Mouse (Mus musculus) kidney, embryonic 16.5 days (tissue): Measurements from ENCODE around the gene Tnfrsf14. TPM values are rescaled to one million over a fixed set of nuclear protein-coding genes. Genes with fewer than 3 reads are reported as not detected.

Experiments
- ATAC-seq: fragments of 200-750 bp; cut with Nextera tagmentation; 2 replicates; pipeline ENCODE4 v1.8.0; 2017; ENCODE audit warnings: moderate TSS enrichment; ENCODE audit not compliant: low FRiP score, low TSS enrichment
- H3K27ac ChIP-seq: fragments of 300-500 bp; sonication (generic); 2 replicates; pipeline ENCODE4 v1.5.1; 2014; ENCODE audit warnings: low read length
- H3K27me3 ChIP-seq: fragments of 300-500 bp; sonication (generic); 2 replicates; pipeline ENCODE4 v1.6.1; 2014; ENCODE audit warnings: low read length, control low read depth, mixed read lengths; ENCODE audit not compliant: insufficient read depth
- H3K36me3 ChIP-seq: fragments of 300-500 bp; sonication (generic); 2 replicates; pipeline ENCODE4 v1.6.1; 2014; ENCODE audit warnings: low read length, control low read depth, mixed read lengths; ENCODE audit not compliant: insufficient read depth
- H3K4me1 ChIP-seq: fragments of 300-500 bp; sonication (generic); 2 replicates; pipeline ENCODE4 v1.6.1; 2014; ENCODE audit warnings: low read length, control low read depth, mixed read lengths; ENCODE audit not compliant: insufficient read depth
- H3K4me2 ChIP-seq: fragments of 300-500 bp; sonication (generic); replicated peaks from 2 replicates; pipeline ENCODE4 v1.6.1; 2014; ENCODE audit warnings: low read depth, low read length
- H3K4me3 ChIP-seq: fragments of 300-500 bp; sonication (generic); 2 replicates; pipeline ENCODE4 v1.5.1; 2014; ENCODE audit warnings: mild to moderate bottlenecking, low read length
- H3K9ac ChIP-seq: fragments of 300-500 bp; sonication (generic); replicated peaks from 2 replicates; pipeline ENCODE4 v1.6.1; 2014; ENCODE audit warnings: low read length
- H3K9me3 ChIP-seq: fragments of 300-500 bp; sonication (generic); 2 replicates; pipeline ENCODE4 v1.6.1; 2016; ENCODE audit warnings: low read length, control low read depth
- WGBS: fragments of 180-500 bp; shearing (Covaris S2); extraction: QIAGEN DNeasy Blood & Tissue Kit; methylation state at CpG from one replicate; pipeline ENCODE4 v1.1.7; 2014; 5-methylcytosine and 5-hydroxymethylcytosine counted together
- polyA plus RNA-seq: library from polyadenylated mRNA; unstranded; fragments of >200 nt; fragmentation: Nextera tagmentation; extraction: Ambion mirVana; gene quantifications from 2 replicates; pipeline ENCODE4 v1.2.1, GENCODE M21; 2015

Gene Tnfrsf14
- polyA plus RNA-seq, 1 experiment from 2014 or later, result 0.74 TPM

DNA sequence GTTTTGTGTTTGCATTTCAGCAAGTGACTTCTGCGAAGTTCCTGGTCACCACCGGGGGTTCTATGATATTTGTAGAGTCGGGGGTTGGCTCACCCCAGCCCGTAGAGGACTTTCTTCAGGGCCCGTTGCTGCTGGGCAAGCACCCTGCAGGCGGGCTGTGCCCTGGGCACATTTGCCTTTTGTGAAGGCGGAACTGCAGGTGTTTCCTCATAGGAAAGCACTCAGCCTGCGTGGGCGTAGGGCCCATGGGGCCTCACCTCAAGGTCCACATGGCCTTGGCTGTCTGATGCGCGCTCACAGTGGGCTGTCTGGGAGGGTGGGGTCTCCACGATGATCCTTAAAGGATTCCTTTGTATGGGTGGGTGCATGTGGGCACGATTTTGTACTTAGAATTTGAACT, 33.5 kb upstream of the Tnfrsf14 start:
- H3K9me3 ChIP-seq, result no peaks in the 10 kb centered on the region
- no peak overlapping the region for H3K27ac ChIP-seq
- WGBS, result 23% methylated on average over 13 of the region's 13 CpGs
- H3K4me3 ChIP-seq, result peak overlapping the region; percentile 46
- H3K4me1 ChIP-seq, result peaks cover 50% of the 10 kb centered on the region
- H3K27me3 ChIP-seq, result peaks cover 63% of the 10 kb centered on the region
- peak overlapping the region; percentile 84 for H3K4me2 ChIP-seq
- peak overlapping the region; percentile 59 for H3K9ac ChIP-seq
- H3K36me3 ChIP-seq, result no peaks in the 10 kb centered on the region
- ATAC-seq, result no peak

DNA sequence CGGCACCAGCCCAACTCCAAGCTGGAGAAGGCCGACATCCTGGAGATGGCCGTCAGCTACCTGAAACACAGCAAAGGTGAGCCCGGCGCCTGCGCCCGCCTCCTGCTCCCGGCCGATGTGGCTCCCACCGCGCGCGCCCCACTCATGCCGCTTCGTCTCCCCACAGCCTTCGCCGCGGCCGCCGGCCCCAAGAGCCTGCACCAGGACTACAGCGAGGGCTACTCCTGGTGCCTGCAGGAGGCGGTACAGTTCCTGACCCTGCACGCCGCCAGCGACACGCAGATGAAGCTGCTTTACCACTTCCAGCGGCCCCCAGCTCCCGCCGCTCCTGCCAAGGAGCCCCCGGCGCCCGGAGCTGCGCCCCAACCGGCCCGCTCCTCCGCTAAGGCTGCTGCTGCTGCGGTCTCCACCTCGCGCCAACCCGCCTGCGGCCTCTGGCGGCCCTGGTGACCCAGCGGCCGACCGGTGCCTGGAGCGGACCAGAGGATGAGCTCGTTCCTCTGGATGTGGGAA, 32.9 kb upstream of the Tnfrsf14 start:
- WGBS, result under 1% methylated on average over 43 of the region's 47 CpGs
- Histone ChIP-seq H3K4me1 (peaks cover 48% of the 10 kb centered on the region), H3K9ac (peak overlapping the region; percentile 59), H3K36me3 (no peaks in the 10 kb centered on the region), H3K27ac (no peak overlapping the region), H3K4me2 (peak overlapping the region; percentile 84), H3K9me3 (no peaks in the 10 kb centered on the region), H3K4me3 (peak overlapping the region; percentile 46), H3K27me3 (peaks cover 67% of the 10 kb centered on the region)
- no peak for ATAC-seq

DNA sequence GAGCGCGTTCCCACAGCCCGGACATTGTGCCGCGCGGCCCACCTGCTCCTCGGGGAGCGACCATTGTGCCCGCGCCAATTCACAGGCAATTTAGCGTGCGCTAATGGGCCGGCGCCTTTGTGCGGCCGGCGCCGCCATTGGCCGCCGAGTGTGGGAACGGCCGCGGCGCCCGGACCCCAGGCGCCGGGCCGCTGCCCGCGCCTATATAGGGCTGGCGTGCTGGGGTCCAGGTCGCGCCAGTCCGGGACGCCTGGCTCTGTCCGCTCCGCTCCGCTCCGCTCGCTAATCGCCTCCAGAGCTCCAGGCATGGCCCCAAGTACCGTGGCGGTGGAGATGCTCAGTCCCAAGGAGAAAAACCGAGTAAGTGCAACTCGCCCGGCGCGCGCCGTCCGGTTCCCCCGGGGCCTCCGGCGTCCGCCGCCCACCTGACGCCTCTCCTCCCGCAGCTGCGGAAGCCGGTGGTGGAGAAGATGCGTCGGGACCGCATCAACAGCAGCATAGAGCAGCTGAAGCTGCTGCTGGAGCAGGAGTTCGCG, 32.4 kb upstream of the Tnfrsf14 start, which contains the start of gene Hes5:
TSS of gene Hes5 (plus strand) at position 234 of the 536 bp plus-strand sequence.
- WGBS, result under 1% methylated on average over 65 of the region's 65 CpGs
- Histone ChIP-seq H3K27ac (no peak within 1 kb of the TSS), H3K4me1 (peaks cover 43% of the 10 kb centered on the region), H3K4me2 (peak within 1 kb of the TSS; percentile 84), H3K27me3 (peaks cover 71% of the 10 kb centered on the region), H3K9ac (peak within 1 kb of the TSS; percentile 59), H3K4me3 (peak within 1 kb of the TSS; percentile 46), H3K9me3 (no peaks in the 10 kb centered on the region), H3K36me3 (no peaks in the 10 kb centered on the region)
- no peak for ATAC-seq

DNA sequence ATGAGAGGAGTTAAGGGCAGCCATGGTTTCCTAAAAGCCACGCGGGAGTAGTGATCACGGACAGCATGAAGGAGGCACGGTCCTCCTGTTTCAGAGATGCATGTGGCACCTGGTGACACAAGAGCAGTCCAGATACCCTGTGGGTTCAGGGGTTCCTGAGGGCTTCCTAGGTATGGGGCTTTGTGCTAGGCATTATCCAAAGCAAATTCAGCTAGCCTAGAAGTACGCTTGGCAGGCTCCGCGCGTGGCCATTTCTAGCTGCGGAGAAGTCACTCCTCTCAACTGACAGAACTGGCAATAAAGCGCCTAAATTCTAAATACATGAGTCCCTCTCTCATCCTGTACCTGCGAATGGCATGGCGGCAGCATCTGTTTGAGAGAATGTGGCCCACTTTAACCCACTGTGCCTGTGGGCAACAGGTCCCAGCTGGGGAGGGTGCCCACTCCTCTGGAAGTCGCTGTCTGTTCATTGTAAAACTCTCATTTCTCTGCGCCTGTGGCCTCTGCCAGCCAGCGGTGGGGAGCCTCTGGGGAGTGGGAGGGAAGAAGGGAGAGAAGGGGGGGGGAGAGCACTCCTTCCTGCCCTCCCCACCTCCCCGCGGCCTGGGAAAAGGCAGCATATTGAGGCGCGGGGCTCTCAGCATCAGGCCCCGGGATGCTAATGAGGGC, 31.8 kb upstream of the Tnfrsf14 start:
- H3K27me3 ChIP-seq, result peaks cover 75% of the 10 kb centered on the region
- H3K27ac ChIP-seq, result no peak overlapping the region
- WGBS, result 23% methylated on average over 20 of the region's 20 CpGs
- H3K9ac ChIP-seq, result peak overlapping the region; percentile 59
- no peaks in the 10 kb centered on the region for H3K36me3 ChIP-seq
- peak overlapping the region; percentile 46 for H3K4me3 ChIP-seq
- H3K4me2 ChIP-seq, result peak overlapping the region; percentile 84
- H3K4me1 ChIP-seq, result peaks cover 37% of the 10 kb centered on the region
- no peak for ATAC-seq
- no peaks in the 10 kb centered on the region for H3K9me3 ChIP-seq

DNA sequence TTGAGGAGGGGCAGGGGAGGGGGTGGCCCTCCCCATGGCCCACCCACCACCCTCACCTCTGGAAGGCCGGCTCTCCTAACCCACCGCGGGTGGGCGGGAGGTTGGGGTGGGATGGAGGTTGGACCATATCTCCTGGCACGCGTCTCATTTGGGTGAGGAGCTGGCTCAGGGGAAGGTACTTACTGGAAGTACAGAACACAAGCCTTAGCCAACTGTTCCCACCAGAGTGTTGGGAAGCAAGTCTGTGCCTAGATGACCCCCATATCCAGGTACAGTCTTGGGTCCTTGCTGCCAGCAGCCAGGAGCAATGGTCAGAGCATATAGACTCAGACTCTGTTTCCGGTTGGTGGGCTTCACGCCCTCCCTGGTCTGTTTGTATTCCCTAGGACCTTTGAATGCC, 30.3 kb upstream of the Tnfrsf14 start:
- no peaks in the 10 kb centered on the region for H3K9me3 ChIP-seq
- ATAC-seq, result no peak
- H3K4me3 ChIP-seq, result no peak overlapping the region
- peak overlapping the region; percentile 25 for H3K4me2 ChIP-seq
- H3K4me1 ChIP-seq, result peaks cover 33% of the 10 kb centered on the region
- no peak overlapping the region for H3K27ac ChIP-seq
- H3K27me3 ChIP-seq, result peaks cover 90% of the 10 kb centered on the region
- no peaks in the 10 kb centered on the region for H3K36me3 ChIP-seq
- no peak overlapping the region; the same call in 1 of the 2 replicates for H3K9ac ChIP-seq
- WGBS, result 18% methylated on average over 8 of the region's 8 CpGs

DNA sequence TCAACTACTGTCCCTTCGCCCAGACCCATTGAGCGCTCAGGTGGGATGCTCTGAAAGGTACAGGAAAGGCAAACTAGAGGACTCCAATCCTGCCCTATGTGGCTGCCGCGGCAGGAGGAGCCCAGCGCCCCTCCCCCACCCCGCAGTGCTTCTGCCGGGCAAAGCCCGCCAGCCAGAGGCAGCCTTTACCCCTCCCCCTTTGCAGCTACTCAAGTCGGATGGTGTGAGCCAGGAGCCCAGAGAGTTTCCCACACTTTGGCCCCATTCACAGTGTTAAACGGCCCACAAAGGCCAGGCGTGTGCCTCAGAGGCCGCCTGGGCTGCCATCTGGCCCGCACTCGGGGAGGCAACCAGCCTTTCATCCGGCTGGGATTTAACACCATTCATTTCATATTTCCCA, 29.8 kb upstream of the Tnfrsf14 start:
- ATAC-seq, result 0 out of 2 replicates have a peak, but pooled peaks have one; percentile 16
- Histone ChIP-seq H3K27me3 (peaks cover 94% of the 10 kb centered on the region), H3K9me3 (no peaks in the 10 kb centered on the region), H3K4me3 (0 out of 2 replicates have a peak overlapping the region, but pooled peaks have one; percentile 2), H3K36me3 (no peaks in the 10 kb centered on the region), H3K9ac (no peak overlapping the region; the same call in 1 of the 2 replicates), H3K27ac (no peak overlapping the region), H3K4me1 (peaks cover 36% of the 10 kb centered on the region), H3K4me2 (peak overlapping the region; percentile 25)
- 4% methylated on average over 15 of the region's 15 CpGs for WGBS

DNA sequence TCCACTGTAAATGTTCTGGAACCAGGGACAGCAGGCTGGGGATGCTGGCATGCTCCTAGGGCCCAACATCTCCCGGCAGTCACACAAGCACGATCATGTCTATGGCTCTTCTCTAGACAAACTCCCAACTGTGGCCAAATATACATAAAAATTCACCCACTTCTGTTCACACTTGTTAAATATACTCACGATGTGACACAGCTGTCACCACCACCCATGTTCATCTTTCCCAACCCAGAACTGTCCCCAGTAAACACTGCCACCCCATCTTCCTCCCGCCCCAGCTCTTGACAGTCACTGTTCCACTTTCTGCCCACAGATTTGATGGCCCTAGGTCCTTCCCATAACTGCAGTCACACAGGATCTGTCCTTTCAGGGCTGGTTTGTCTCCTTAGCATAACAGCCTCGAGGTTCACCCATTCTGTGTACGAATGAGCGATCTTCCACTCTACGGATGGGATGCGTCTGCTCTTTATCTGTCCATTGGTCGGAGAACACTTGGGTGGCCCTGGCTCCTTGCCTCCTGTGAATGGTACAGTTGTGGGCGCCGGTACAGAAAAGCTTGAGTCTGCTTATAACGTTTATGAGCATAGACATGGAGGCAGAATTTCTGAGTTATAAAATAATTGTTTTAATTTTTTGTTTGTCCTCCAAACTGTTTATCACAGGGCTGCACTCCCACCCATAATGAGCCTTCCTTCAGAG, 29.1 kb upstream of the Tnfrsf14 start:
- Histone ChIP-seq H3K4me3 (no peak overlapping the region), H3K4me2 (no peak overlapping the region), H3K27ac (no peak overlapping the region), H3K4me1 (peaks cover 38% of the 10 kb centered on the region), H3K36me3 (no peaks in the 10 kb centered on the region), H3K27me3 (peaks cover 94% of the 10 kb centered on the region), H3K9ac (no peak overlapping the region), H3K9me3 (no peaks in the 10 kb centered on the region)
- WGBS, result 48% methylated on average over 13 of the region's 13 CpGs
- no peak for ATAC-seq

DNA sequence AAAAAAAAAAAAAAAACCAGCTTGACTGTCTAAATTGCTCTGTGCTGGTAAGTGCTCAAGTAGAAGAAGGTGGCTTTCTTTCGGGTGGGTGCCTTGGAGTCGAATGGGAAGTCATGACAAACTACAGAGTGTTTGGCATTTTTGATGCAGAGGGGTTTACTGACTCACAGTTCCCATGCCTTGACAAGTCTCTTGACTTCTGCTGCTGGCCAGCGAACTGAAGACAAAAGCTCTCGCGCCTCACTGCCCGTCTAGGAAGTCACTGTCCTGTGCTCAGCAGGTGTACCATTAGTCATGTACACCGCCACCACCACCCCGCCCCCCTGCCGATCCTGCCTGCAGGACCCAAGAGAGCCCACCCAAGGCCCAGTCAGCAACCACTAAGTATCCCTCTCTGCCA, 28.2 kb upstream of the Tnfrsf14 start:
- Histone ChIP-seq H3K4me1 (peaks cover 34% of the 10 kb centered on the region), H3K9ac (no peak overlapping the region), H3K36me3 (no peaks in the 10 kb centered on the region), H3K27me3 (peaks cover 94% of the 10 kb centered on the region), H3K27ac (no peak overlapping the region), H3K4me3 (no peak overlapping the region), H3K4me2 (no peak overlapping the region), H3K9me3 (no peaks in the 10 kb centered on the region)
- no peak for ATAC-seq
- WGBS, result 31% methylated on average over 9 of the region's 9 CpGs

DNA sequence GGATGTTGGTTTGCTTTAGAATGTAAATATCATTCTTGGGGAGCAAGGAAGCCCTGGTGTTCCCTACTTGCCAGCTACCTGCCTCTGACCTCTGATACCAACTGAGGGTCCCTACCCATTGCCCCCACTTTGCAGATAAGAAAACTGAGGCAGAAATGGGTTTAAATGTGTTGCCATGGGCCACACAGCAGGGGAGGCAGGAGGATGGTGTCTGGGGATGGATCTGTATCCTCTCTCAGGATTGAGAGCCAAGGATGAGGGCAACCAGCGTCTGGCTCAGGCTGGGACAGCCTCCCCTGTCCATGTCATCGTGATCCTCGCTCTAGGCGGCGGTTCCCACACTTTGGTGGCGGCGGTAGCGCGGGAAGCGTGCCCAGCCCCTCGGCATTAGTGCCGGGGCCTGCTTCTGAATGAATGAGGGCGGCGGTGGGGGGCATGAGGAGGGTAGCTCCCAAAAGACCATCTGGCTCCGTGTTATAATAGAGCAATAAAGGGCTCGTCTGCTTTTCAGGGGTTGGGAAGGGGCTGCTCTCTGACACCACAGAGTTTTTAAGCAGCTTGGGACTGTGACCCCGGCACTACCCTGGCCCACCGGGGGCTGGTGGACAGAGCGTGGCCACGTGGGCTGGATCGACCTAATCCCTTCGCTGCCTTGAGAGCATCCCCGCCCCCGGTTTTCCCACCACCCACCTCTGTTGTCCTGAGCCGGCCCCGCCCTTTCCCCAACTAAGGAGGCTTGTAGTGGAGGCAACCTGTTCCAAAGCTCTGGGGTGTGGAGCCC, 24.3 kb upstream of the Tnfrsf14 start:
- H3K4me1 ChIP-seq, result peaks cover 10% of the 10 kb centered on the region
- WGBS, result under 1% methylated on average over 26 of the region's 26 CpGs

More for the DNA sequence above, 24.3 kb upstream of the Tnfrsf14 start:
- Histone ChIP-seq H3K36me3 (no peaks in the 10 kb centered on the region), H3K4me2 (peak overlapping the region; percentile 34), H3K9ac (no peak overlapping the region), H3K9me3 (no peaks in the 10 kb centered on the region), H3K27me3 (peaks cover 86% of the 10 kb centered on the region), H3K27ac (no peak overlapping the region), H3K4me3 (no peak overlapping the region)
- no peak for ATAC-seq
